Mouse (Mus musculus): Measurements from ENCODE around the gene Tpo. TPM values are rescaled to one million over a fixed set of nuclear protein-coding genes. Genes with fewer than 3 reads are reported as not detected.

Gene Tpo
- polyA plus RNA-seq, 1 experiment from 2014 or later = not detected

DNA sequence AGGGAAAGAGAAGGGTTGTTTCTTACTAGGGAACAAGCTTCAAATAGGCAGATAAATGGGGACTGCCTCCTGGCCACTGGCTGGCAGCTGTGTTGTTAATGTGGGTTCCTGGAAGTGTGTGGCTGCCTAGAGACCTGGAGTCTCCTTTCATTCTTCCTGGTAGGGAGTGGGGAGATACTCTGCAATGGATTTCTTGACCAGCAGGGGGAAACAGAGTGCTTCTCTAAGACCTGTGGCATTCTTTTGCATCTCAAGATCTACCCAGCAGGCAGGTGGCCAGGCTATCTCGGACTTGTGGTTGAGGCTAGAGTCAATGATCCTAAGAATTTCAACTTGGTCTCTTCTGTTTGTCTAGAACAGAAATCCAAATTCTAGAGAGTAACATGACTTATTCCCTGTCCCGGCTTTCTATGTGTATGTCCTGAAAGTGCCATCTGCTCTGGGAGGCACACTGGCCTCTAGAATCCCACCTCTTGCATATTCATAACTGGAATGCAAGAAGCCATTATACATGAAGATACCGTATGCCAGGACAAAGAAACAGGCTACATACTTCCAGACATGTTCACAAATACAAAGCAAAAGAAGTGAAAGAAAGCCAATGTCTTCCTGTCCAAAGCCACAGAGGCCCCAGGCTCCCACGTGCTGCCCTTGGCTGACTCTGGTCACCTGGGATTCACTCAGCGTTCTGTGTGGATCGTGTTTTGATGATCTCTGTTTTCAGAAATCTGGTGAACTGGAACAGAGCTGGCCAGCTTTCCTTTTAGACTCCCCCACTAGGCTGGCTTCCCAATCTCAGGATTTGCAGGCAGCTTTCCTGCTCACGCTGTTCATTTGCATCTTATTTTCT lies 3.6 kb downstream of the Tpo start:
- no peak overlapping the region for H3K27ac ChIP-seq
- H3K4me1 ChIP-seq (replicated peaks) = no peaks in the 10 kb centered on the region
- 66% methylated on average over 7 of the region's 7 CpGs for WGBS
- no peaks in the 10 kb centered on the region for H3K36me3 ChIP-seq
- no peak overlapping the region for H3K4me3 ChIP-seq
- peak; percentile 54 for DNase-seq (ENCODE audit: low spot score)
- no peaks in the 10 kb centered on the region for H3K9me3 ChIP-seq
- H3K27me3 ChIP-seq (ENCODE audit: insufficient read depth, poor library complexity, severe bottlenecking) = no peaks in the 10 kb centered on the region

DNA sequence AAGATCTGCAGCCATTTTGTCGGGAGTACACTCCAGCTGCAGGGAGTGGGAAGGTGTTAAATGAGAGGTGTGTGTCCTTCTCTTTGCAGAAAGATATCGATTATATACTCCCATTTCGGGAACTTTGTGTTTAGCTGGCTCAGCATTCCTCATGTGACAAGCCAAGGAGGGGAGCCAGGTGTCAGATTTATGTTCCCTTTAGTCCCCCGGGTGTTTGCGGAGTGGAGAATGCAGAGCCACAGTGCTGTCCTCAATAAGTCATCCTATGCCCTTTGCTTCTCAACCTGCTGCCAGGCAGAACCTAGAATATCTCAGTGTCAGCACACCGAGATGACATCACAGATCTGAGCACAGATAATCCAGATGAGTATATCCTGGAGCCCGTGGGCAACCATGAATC lies 10.1 kb downstream of the Tpo start:
- DNase-seq (ENCODE audit: low spot score) = no peak
- H3K27me3 ChIP-seq (ENCODE audit: insufficient read depth, poor library complexity, severe bottlenecking) = no peaks in the 10 kb centered on the region
- H3K36me3 ChIP-seq = no peaks in the 10 kb centered on the region
- no peaks in the 10 kb centered on the region for H3K4me1 ChIP-seq (replicated peaks)
- H3K4me3 ChIP-seq = no peak overlapping the region
- WGBS = 85% methylated on average over 7 of the region's 7 CpGs
- H3K9me3 ChIP-seq = no peaks in the 10 kb centered on the region
- H3K27ac ChIP-seq = no peak overlapping the region

DNA sequence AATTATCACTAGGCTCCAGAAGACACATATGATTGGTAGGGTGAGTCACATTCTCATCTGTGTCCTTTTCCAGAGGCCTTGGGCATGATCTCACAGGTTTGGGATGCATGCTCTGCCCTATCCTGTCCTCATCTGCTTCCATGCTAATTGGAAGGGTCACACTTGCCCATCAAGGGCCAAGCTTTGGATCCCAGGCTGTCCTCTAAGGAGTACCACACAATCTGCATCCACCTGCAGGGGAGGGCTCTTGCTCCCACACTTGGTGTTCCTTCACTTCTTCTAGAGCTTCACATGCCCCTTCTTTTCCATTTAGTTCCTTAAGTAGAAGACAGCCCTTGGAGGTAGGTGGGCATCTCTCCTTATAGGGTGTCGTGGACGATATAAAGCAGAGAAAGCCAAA lies 20.2 kb downstream of the Tpo start:
- H3K9me3 ChIP-seq = no peaks in the 10 kb centered on the region
- WGBS = 87% methylated on average over 2 of the region's 2 CpGs
- H3K4me3 ChIP-seq = no peak overlapping the region
- no peak overlapping the region for H3K27ac ChIP-seq
- H3K27me3 ChIP-seq (ENCODE audit: insufficient read depth, poor library complexity, severe bottlenecking) = no peaks in the 10 kb centered on the region
- no peaks in the 10 kb centered on the region for H3K36me3 ChIP-seq
- 0 out of 2 replicates have a peak, but pooled peaks cover 4% of the 10 kb centered on the region for H3K4me1 ChIP-seq (replicated peaks)
- DNase-seq (ENCODE audit: low spot score) = no peak

DNA sequence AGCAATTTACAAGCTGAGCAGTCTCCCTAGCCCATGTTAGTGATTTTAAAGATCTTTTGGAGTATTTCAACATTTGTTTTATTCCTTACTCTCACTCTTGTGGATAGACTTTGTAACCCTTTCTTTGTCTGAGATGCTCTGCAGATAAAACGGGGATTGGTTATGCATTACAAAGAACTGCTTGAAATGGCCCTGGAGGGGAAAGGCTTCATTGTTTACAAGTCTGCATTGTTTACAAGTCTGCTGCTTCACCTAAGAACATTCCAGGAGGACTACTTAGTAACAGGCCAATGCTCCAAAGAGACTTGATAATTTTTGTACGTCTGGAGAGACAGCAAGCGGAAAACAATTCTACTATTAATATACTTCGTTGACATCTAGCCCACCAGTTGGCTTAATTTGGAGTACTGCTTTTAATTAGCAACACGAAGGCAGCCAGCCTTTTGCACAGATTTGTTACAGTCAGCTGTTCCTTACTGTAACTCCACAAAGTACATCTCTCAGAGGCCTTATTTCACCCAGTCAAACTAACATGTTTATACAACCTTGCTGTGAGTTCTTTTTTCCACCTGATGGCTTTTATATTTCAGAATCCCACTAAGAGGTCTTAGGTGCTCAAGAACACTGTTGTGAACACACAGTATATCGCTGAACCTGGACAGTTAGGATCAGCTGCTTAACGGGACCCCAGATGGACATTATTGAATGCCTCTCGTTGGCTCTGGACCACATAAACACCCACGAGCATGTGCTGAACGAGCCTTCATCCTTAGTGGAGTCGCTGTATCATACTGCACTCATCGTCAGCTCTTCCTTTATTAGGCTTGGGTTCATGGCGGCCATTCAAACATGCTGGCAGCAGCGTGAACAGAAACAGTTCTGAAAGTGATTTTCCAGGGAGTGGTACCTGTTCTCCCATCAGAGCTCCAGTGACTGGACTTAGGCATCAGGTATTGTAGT lies 22.5 kb downstream of the Tpo start:
- H3K27me3 ChIP-seq (ENCODE audit: insufficient read depth, poor library complexity, severe bottlenecking) = no peaks in the 10 kb centered on the region
- no peak overlapping the region for H3K4me3 ChIP-seq
- 0 out of 2 replicates have a peak, but pooled peaks cover 4% of the 10 kb centered on the region for H3K4me1 ChIP-seq (replicated peaks)
- 80% methylated on average over 14 of the region's 14 CpGs for WGBS
- DNase-seq (ENCODE audit: low spot score) = no peak
- no peak overlapping the region for H3K27ac ChIP-seq
- H3K9me3 ChIP-seq = no peaks in the 10 kb centered on the region
- no peaks in the 10 kb centered on the region for H3K36me3 ChIP-seq

DNA sequence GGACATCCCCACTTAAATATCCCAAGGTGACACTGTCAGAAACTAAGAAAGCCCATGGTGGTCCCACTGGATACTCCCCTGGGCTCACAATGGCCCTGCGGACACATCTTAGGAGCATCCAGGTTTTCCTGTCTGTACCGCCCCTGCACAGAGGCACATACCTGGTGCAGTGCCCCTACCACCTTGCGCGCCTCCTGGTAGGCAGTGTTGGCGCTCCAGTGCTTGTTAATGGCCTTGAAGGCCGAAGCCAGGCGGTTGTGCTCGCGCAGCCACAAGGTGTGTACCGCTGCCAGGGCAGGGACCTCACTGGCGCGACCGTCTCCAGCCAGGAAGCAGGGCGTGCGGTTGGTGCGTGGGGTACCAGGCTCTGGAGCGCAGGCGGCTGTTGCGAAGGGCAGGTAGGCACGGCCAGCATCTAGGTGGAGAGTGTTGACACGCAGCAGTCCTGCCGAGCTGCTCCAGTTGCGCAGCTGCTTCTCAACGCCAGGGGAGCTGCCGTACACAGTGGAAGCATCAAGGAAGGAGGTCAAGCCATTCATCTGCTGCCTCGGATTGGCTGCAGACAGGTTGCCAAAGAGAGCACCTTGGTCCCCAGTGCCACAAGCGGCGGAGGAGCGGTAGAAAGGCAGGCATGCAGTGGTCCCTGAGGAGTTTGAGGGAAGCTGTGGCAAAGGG lies 29.4 kb downstream of the Tpo start:
- Histone ChIP-seq H3K4me1 (replicated peaks) (no peaks in the 10 kb centered on the region; the same call in 1 of the 2 replicates), H3K27me3 (ENCODE audit: insufficient read depth, poor library complexity, severe bottlenecking) (peaks cover 7% of the 10 kb centered on the region; the same call in 1 of the 2 replicates), H3K27ac (no peak overlapping the region), H3K9me3 (no peaks in the 10 kb centered on the region), H3K4me3 (no peak overlapping the region), H3K36me3 (no peaks in the 10 kb centered on the region)
- DNase-seq (ENCODE audit: low spot score) = peak; percentile 4
- 37% methylated on average over 29 of the region's 29 CpGs for WGBS

DNA sequence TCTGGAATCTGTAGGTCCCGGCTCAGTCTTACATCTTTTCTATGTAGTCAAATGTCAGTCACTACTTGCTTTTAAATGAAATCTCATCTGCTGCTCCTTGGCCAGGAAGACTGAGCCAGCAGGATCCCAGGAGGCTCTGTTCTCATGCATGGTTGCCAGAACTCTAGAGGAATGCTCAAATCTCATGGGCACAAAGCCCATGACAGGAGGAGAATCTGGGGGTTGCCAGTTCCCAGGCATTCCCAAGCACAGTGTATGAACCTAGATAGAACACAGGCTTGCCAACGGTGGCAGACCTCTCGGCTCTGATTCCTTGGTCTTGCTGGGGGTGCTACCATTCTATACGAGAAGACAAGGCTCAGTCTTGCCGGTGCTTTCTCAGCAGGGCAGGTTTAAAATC lies 40.3 kb downstream of the Tpo start:
- 93% methylated on average over 5 of the region's 5 CpGs for WGBS
- Histone ChIP-seq H3K4me3 (no peak overlapping the region), H3K9me3 (no peaks in the 10 kb centered on the region), H3K27me3 (ENCODE audit: insufficient read depth, poor library complexity, severe bottlenecking) (no peaks in the 10 kb centered on the region), H3K4me1 (replicated peaks) (no peaks in the 10 kb centered on the region), H3K36me3 (no peaks in the 10 kb centered on the region), H3K27ac (no peak overlapping the region)
- no peak for DNase-seq (ENCODE audit: low spot score)

DNA sequence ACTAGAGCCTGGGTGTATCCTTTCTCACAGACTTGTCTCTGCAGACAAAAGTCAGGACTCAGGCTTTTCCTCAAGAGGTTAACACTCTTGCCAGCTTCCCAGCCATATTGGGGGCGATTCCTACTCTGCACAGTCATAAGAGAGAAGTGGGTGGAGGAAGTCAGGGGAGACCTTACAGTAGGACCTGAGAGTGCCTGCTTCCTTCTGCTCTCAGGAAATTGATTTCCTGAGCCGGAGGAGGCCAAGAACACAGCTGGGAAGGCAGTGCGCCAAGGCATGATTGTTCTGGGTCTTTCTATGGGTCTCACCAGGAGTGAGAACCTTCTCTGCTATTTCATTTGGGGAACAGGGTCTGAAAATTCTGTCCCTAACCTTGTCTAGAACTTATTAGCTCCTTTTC lies 48.5 kb downstream of the Tpo start:
- 88% methylated on average over 3 of the region's 3 CpGs for WGBS

DNA sequence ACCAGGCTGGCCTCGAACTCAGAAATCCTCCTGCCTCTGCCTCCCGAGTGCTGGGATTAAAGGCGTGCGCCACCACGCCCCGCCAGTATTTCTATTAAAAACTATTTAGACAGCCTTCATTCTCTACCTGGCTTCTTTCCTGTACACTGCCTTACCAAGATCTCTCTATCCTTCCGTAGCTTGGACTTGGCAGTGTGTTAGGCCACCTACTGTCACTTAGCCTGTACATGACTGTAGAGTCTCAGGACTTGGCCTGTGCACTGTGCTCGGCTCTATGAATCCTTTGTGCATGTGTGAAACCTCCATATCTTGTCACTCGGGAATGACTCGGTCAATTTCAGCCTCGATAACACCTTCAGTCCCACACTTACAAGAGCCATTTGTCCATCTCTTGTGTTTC lies 55.4 kb downstream of the Tpo start:
- no peak for DNase-seq (ENCODE audit: low spot score)
- WGBS = 95% methylated on average over 11 of the region's 11 CpGs
- H3K27ac ChIP-seq = no peak overlapping the region
- H3K36me3 ChIP-seq = no peaks in the 10 kb centered on the region
- H3K9me3 ChIP-seq = 0 out of 2 replicates have a peak, but pooled peaks cover 5% of the 10 kb centered on the region
- H3K27me3 ChIP-seq (ENCODE audit: insufficient read depth, poor library complexity, severe bottlenecking) = no peaks in the 10 kb centered on the region
- H3K4me3 ChIP-seq = no peak overlapping the region
- no peaks in the 10 kb centered on the region for H3K4me1 ChIP-seq (replicated peaks)

More for the DNA sequence above, 48.5 kb downstream of the Tpo start:
- Histone ChIP-seq H3K4me1 (replicated peaks) (peaks cover 3% of the 10 kb centered on the region; the same call in 1 of the 2 replicates), H3K27ac (no peak overlapping the region), H3K9me3 (0 out of 2 replicates have a peak, but pooled peaks cover 5% of the 10 kb centered on the region), H3K36me3 (no peaks in the 10 kb centered on the region), H3K4me3 (no peak overlapping the region), H3K27me3 (ENCODE audit: insufficient read depth, poor library complexity, severe bottlenecking) (no peaks in the 10 kb centered on the region)
- no peak for DNase-seq (ENCODE audit: low spot score)

DNA sequence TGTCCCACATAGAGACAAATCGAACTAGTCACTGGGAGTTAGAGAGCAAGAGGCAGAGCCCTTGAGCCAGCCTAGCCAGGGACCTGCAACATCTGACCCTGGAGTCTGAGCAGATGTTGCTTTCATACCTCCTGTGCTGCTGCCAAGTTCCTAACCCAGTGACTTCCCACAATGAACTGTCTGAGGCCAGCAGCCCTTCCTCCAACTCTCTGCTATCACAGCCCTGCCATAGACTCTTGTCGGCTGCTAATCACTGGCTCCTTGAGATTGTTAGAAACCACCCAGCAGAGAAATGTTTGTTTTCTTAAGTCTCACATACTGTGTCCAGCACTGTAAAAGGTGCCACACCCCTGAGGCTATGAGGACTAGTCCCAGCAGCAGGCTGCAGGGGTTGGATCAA lies 56.1 kb downstream of the Tpo start:
- 71% methylated on average over 2 of the region's 2 CpGs for WGBS
- 0 out of 2 replicates have a peak, but pooled peaks cover 5% of the 10 kb centered on the region for H3K9me3 ChIP-seq
- H3K27me3 ChIP-seq (ENCODE audit: insufficient read depth, poor library complexity, severe bottlenecking) = no peaks in the 10 kb centered on the region
- H3K36me3 ChIP-seq = no peaks in the 10 kb centered on the region
- no peak overlapping the region for H3K27ac ChIP-seq
- H3K4me3 ChIP-seq = no peak overlapping the region
- no peak for DNase-seq (ENCODE audit: low spot score)
- no peaks in the 10 kb centered on the region for H3K4me1 ChIP-seq (replicated peaks)

DNA sequence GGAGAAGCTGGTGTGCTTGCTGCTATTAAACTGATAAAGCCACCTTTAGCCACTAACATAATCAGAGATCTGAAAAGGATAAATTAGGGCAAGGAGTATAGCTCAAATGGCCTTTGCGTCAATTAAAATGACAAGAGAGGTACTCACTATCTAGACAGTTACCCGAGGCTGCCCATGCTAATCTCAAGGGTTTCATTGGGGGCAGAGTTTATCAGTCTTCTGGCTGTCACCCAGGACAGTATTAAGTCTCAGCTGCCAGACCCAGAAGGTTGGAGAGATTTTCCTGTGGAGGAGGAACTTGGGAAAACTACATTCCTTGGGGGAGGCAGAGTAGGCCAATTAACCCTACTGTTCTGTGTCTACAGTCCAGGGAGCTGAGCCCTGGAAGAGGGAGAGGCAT lies 63.1 kb downstream of the Tpo start:
- DNase-seq (ENCODE audit: low spot score) = no peak
- H3K4me1 ChIP-seq (replicated peaks) = no peaks in the 10 kb centered on the region
- 84% methylated on average over 2 of the region's 2 CpGs for WGBS

DNA sequence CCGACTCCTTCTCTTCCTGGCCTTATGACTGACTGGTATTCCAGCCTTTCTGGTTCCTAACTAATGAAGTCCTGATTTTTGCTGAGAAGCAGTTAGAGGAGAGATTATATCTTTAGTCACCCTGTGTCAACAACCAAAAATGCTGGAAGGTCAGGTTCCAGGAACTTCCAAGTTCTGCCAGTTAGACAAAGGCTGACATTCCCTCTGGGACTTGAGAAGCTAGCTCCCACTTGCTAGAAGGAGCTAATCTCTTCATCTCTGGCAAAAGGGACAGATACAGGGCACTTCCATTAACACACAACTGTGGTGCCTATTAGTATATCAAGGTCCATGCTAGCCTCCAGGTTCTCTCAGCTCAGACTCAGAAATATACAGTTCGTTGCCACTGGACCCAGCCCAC lies 64.6 kb downstream of the Tpo start:
- Histone ChIP-seq H3K4me3 (no peak overlapping the region), H3K36me3 (no peaks in the 10 kb centered on the region), H3K27ac (no peak overlapping the region), H3K27me3 (ENCODE audit: insufficient read depth, poor library complexity, severe bottlenecking) (no peaks in the 10 kb centered on the region), H3K4me1 (replicated peaks) (no peaks in the 10 kb centered on the region), H3K9me3 (no peaks in the 10 kb centered on the region)
- DNase-seq (ENCODE audit: low spot score) = no peak
- WGBS = 83% methylated on average over 2 of the region's 2 CpGs

More for the DNA sequence above, 63.1 kb downstream of the Tpo start:
- Histone ChIP-seq H3K9me3 (no peaks in the 10 kb centered on the region), H3K4me3 (no peak overlapping the region), H3K27me3 (ENCODE audit: insufficient read depth, poor library complexity, severe bottlenecking) (no peaks in the 10 kb centered on the region), H3K27ac (no peak overlapping the region), H3K36me3 (no peaks in the 10 kb centered on the region)

DNA sequence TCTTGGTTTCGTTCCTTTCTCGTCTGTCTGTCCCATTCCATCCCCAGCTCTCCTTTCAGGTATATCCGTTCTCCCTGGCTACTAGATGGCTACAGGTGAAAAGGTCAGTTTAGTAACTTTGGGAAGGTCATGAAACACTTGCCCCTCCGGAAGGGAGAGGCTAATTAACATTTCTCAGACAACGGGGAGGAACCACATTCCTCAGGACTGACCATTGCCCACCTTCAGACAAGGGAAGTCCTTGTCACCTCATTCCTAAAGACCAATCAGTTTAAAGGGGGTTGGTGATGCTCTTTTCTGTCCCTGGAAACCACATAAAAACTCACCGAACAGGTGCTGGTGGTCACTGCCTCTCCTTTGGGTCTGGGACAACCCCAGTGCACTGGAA lies 70.3 kb downstream of the Tpo start:
- Histone ChIP-seq H3K9me3 (no peaks in the 10 kb centered on the region), H3K27ac (no peak overlapping the region), H3K4me3 (no peak overlapping the region), H3K4me1 (replicated peaks) (peaks cover 5% of the 10 kb centered on the region; the same call in 1 of the 2 replicates), H3K27me3 (ENCODE audit: insufficient read depth, poor library complexity, severe bottlenecking) (no peaks in the 10 kb centered on the region), H3K36me3 (no peaks in the 10 kb centered on the region)
- DNase-seq (ENCODE audit: low spot score) = no peak
- WGBS = 32% methylated on average over 6 of the region's 6 CpGs
